Mouse (Mus musculus): ENCODE measurements around the gene Uggt2. TPM values are rescaled to one million over a fixed set of nuclear protein-coding genes. Genes with fewer than 3 reads are reported as not detected.
A peak's percentile ranks its signal among the peaks of the same experiment; 100 is the strongest.

Uggt2 gene
- polyA plus RNA-seq, 1 experiment, result 36.2 TPM

DNA sequence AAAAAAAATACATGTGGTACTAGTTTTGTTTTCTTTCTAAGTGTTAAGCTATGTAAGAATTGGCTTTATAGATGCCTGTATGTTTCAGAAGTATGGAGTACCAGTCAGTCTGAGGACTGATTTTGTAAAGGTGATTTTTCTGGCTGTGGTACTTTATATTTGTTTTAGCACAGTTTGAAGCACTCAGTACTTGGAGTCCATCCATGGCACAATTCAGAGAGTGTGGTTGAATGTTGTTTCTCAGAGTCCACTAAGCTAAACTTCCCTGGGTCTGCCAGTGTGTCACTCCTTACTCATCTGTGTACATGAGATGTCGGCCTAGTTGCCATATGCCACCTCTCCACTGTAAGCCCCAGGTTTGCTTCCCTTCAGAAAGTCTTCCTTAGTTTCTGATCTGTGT lies 150.4 kb downstream of the Uggt2 start:
- Histone ChIP-seq H3K4me3 (replicated peaks; ENCODE audit: insufficient read depth, low read depth, low read length) (no peak overlapping the region), H3K27me3 (ENCODE audit: control insufficient read depth, insufficient read depth, low read length) (no peaks in the 10 kb centered on the region), H3K4me1 (ENCODE audit: control insufficient read depth, insufficient read depth, low read length) (no peaks in the 10 kb centered on the region; the same call in 1 of the 2 replicates), H3K27ac (ENCODE audit: insufficient read depth, low read length) (no peak overlapping the region)
- TF ChIP-seq CTCF (IDR thresholded peaks at IDR 0.05; ENCODE audit: borderline replicate concordance, insufficient read depth, low read depth, low read length) (no peak), POLR2A (IDR thresholded peaks at IDR 0.05; ENCODE audit: borderline replicate concordance, insufficient read depth, low read length) (no peak)
- no peak for DNase-seq
- WGBS, result 31% methylated on average over 1 of the region's 1 CpGs

DNA sequence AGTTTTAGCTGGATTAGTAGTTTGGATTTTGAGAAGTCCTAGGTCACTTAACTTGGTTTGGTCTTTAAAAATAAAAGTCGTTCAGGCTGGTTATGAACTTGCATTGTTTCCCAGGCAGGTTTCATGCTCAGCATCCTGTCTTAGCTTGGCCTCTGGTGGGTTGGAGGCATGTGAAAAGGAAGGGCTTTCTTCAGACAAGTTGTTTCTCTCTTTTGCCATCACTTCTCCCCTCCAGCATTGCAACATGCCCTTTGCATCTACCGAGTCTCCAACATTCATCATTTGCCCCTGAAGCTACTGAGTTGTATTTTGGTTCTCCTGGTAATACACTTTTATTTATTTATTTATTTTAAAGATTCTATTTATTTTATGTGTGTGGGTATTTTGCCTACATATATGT lies 154.5 kb downstream of the Uggt2 start:
- Histone ChIP-seq H3K27me3 (ENCODE audit: control insufficient read depth, insufficient read depth, low read length) (no peaks in the 10 kb centered on the region), H3K4me3 (replicated peaks; ENCODE audit: insufficient read depth, low read depth, low read length) (no peak overlapping the region), H3K4me1 (ENCODE audit: control insufficient read depth, insufficient read depth, low read length) (peaks cover 5% of the 10 kb centered on the region), H3K27ac (ENCODE audit: insufficient read depth, low read length) (no peak overlapping the region)
- TF ChIP-seq POLR2A (IDR thresholded peaks at IDR 0.05; ENCODE audit: borderline replicate concordance, insufficient read depth, low read length) (no peak), CTCF (IDR thresholded peaks at IDR 0.05; ENCODE audit: borderline replicate concordance, insufficient read depth, low read depth, low read length) (no peak)
- no peak for DNase-seq
- WGBS, result 84% methylated on average over 2 of the region's 2 CpGs

- H3K27ac ChIP-seq (ENCODE audit: insufficient read depth, low read length), result peak overlapping the region; percentile 57
- peak; percentile 20 to 33 for DNase-seq
These were observed 157.2 kb downstream of the Uggt2 start for GRCm38 (mm10) chr14:118942076-118942475.

GRCm38 (mm10) chr14:118940796-118941495 lies 158.3 kb downstream of the Uggt2 start:
- no peak for TF ChIP-seq CTCF (IDR thresholded peaks at IDR 0.05; ENCODE audit: borderline replicate concordance, insufficient read depth, low read depth, low read length)
- no peak for TF ChIP-seq POLR2A (IDR thresholded peaks at IDR 0.05; ENCODE audit: borderline replicate concordance, insufficient read depth, low read length)
- Histone ChIP-seq H3K27ac (ENCODE audit: insufficient read depth, low read length) (no peak overlapping the region), H3K4me3 (replicated peaks; ENCODE audit: insufficient read depth, low read depth, low read length) (no peak overlapping the region), H3K27me3 (ENCODE audit: control insufficient read depth, insufficient read depth, low read length) (no peaks in the 10 kb centered on the region), H3K4me1 (ENCODE audit: control insufficient read depth, insufficient read depth, low read length) (peaks cover 9% of the 10 kb centered on the region)
- DNase-seq, result no peak
- WGBS, result 69% methylated on average over 4 of the region's 4 CpGs

More at GRCm38 (mm10) chr14:118942076-118942475, 157.2 kb downstream of the Uggt2 start:
- no peak for TF ChIP-seq CTCF (IDR thresholded peaks at IDR 0.05; ENCODE audit: borderline replicate concordance, insufficient read depth, low read depth, low read length)
- no peak for TF ChIP-seq POLR2A (IDR thresholded peaks at IDR 0.05; ENCODE audit: borderline replicate concordance, insufficient read depth, low read length)
- WGBS, result 24% methylated on average over 12 of the region's 12 CpGs
- Histone ChIP-seq H3K4me1 (ENCODE audit: control insufficient read depth, insufficient read depth, low read length) (peaks cover 5% of the 10 kb centered on the region), H3K27me3 (ENCODE audit: control insufficient read depth, insufficient read depth, low read length) (no peaks in the 10 kb centered on the region), H3K4me3 (replicated peaks; ENCODE audit: insufficient read depth, low read depth, low read length) (peak overlapping the region; percentile 20)

GRCm38 (mm10) chr14:118938551-118938950 lies 160.7 kb downstream of the Uggt2 start:
- TF ChIP-seq POLR2A (IDR thresholded peaks at IDR 0.05; ENCODE audit: borderline replicate concordance, insufficient read depth, low read length), result no peak
- no peak for TF ChIP-seq CTCF (IDR thresholded peaks at IDR 0.05; ENCODE audit: borderline replicate concordance, insufficient read depth, low read depth, low read length)
- under 1% methylated on average over 7 of the region's 7 CpGs for WGBS
- DNase-seq, result peak in 1 of 2 experiments; percentile 27
- H3K4me1 ChIP-seq (ENCODE audit: control insufficient read depth, insufficient read depth, low read length), result peaks cover 9% of the 10 kb centered on the region
- no peak overlapping the region for H3K27ac ChIP-seq (ENCODE audit: insufficient read depth, low read length)
- H3K4me3 ChIP-seq (replicated peaks; ENCODE audit: insufficient read depth, low read depth, low read length), result peak overlapping the region; percentile 76
- H3K27me3 ChIP-seq (ENCODE audit: control insufficient read depth, insufficient read depth, low read length), result no peaks in the 10 kb centered on the region

GRCm38 (mm10) chr14:118937533-118938492 lies 161.4 kb downstream of the Uggt2 start, which contains the start of gene Dnajc3:
Dnajc3 (plus strand) TSS chr14:118937976.
- 1% methylated on average over 120 of the region's 124 CpGs for WGBS
- peaks cover 9% of the 10 kb centered on the region for H3K4me1 ChIP-seq (ENCODE audit: control insufficient read depth, insufficient read depth, low read length)
- H3K27me3 ChIP-seq (ENCODE audit: control insufficient read depth, insufficient read depth, low read length), result no peaks in the 10 kb centered on the region
- no peak for TF ChIP-seq CTCF (IDR thresholded peaks at IDR 0.05; ENCODE audit: borderline replicate concordance, insufficient read depth, low read depth, low read length)
- peak; percentile 70 for TF ChIP-seq POLR2A (IDR thresholded peaks at IDR 0.05; ENCODE audit: borderline replicate concordance, insufficient read depth, low read length)
- peak within 1 kb of the TSS; percentile 76 for H3K4me3 ChIP-seq (replicated peaks; ENCODE audit: insufficient read depth, low read depth, low read length)
- peak within 1 kb of the TSS; percentile 92 for H3K27ac ChIP-seq (ENCODE audit: insufficient read depth, low read length)
- DNase-seq, result peak; percentile 100

DNA sequence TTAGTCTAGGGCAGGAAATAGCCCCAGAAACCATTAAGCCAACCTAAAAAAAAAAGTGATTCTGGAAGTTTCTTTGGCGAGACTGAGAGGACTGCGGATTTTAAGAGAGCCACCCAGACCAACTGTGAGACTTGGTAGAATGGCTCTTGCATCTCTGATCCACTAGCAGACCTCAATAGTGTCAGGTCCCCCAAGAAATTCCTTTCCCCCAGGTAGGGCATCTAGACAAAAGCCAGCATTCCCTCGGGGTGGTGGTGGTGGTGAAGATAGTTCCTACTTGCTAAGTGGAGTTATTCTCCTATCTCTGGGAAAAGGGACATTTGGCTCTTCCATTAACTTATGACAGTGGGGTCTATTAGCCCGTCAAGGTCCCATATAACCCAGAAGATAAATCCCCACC lies 162.3 kb downstream of the Uggt2 start:
- H3K4me3 ChIP-seq (replicated peaks; ENCODE audit: insufficient read depth, low read depth, low read length), result peak overlapping the region; percentile 62
- no peak for DNase-seq
- no peak for TF ChIP-seq POLR2A (IDR thresholded peaks at IDR 0.05; ENCODE audit: borderline replicate concordance, insufficient read depth, low read length)
- TF ChIP-seq CTCF (IDR thresholded peaks at IDR 0.05; ENCODE audit: borderline replicate concordance, insufficient read depth, low read depth, low read length), result no peak
- peaks cover 6% of the 10 kb centered on the region for H3K4me1 ChIP-seq (ENCODE audit: control insufficient read depth, insufficient read depth, low read length)
- WGBS, result 34% methylated on average over 4 of the region's 4 CpGs
- H3K27ac ChIP-seq (ENCODE audit: insufficient read depth, low read length), result peak overlapping the region; percentile 49
- H3K27me3 ChIP-seq (ENCODE audit: control insufficient read depth, insufficient read depth, low read length), result no peaks in the 10 kb centered on the region

Measured in cerebellum, adult 2 months (tissue).